Mouse (Mus musculus) cerebellum, adult 8-10 months (tissue): ENCODE measurements around the gene Slco3a1.
"Not testable (repeated sequence)": the region's sequence is repeated elsewhere in the genome, so short reads cannot be mapped to it uniquely, and the experiment has no call there.

Experiments used
- DNase-seq: peaks from one replicate; pipeline ENCODE4 v3.0.0; 2022

The Slco3a1 gene

DNA sequence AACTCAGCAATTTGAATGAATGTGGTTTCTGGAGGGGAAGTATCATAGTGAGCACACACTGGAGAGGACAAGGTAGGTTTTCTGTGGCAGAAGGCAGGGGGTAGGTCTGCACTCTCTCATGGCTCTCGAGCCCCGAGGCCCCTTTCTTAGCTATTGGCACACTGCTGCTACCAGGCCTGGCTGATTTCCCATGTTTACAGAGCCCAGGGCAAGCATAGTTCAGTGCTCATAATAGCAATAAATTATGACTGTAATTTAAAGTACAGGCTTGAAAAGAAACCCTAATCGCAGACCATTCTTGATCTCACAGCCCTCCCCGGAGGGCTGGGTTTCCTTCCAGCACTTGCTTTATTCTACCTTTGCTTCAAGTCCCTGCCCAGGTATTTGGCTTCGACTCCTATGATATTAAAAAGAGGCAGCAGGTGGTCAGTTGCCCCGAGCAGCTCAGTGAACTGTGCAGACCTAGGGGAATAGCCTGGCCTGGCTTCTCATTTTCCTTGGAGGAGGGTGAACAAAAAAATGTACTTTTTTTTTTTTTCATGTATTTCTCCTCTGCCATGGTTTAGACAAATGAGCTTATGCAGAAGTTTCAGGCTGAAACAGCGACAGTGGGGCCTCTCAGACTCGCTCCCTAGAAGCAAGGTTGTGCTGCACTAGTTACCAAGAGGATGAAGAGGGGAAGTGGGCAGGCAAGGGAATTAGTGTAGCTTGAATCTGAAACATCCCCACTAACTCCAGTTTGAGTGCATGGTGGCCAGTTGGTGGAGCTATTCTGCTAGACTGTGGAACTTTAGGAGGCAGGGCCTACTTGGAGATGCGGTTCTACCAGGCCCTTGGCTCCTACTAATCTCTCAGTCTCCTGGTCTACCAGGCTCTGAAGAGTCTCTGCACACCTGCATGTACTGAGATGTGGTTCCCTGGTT lies 130.4 kb downstream of the Slco3a1 start:
- DNase-seq = no peak

DNA sequence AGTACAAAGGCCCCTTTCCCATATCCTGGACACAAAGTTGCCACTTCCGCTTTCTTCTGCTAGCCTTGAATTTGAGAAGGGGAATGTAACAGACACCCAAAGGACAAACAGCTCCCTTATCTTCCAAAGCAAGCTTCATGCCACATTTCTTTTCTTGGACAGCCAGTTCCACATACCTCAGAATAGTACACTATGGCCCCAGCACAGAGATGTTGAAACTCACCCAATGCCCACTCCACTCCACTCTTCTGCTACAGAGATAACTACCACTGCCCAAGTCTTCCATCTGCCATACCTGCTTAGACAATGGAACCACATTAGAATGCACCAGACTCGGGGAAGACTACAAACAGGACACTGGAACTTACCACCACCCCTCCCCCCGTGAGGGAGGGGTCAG lies 131.3 kb downstream of the Slco3a1 start:
- no peak for DNase-seq

GRCm38 (mm10) chr7:74422731-74423130 lies 131.8 kb downstream of the Slco3a1 start:
- no peak for DNase-seq

DNA sequence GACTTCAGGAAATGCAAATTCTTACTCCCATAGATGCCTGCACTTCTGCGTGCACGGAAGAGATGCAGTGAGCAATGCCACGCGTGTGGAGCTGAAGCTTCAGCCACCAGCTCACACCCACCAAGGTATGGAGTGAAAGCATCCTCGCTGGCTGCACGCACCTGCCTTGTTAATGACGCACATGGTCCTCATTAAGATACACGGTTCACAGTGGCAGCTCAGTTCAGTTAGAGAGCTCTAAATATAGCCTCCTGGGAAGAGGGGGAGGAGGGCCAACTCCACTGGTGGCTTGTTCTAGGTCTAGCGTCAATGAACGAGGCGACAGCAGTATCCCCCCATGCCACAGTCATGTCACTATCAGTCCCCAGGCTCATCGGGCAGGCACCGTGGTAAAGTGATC lies 132.6 kb downstream of the Slco3a1 start:
- DNase-seq = no peak

DNA sequence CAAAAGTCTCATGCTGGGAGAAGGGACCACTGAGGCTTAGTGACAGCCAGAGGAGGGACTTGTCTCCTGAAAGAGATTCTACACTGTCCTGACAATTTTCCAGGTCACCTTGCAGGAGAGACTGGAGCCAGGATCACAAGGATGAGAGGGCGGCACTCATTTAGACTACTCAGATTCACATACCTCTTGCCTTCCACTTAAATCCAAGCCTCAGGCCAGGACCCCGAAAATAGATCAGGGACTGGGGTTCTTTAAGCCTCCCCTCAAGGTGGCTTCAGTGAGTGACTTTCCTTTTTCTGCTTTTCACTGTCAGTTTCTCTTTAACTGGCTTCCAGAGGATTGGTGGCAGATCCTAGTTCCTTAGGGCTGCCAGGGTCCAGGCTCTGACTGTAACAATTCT lies 133.0 kb downstream of the Slco3a1 start:
- DNase-seq = no peak

DNA sequence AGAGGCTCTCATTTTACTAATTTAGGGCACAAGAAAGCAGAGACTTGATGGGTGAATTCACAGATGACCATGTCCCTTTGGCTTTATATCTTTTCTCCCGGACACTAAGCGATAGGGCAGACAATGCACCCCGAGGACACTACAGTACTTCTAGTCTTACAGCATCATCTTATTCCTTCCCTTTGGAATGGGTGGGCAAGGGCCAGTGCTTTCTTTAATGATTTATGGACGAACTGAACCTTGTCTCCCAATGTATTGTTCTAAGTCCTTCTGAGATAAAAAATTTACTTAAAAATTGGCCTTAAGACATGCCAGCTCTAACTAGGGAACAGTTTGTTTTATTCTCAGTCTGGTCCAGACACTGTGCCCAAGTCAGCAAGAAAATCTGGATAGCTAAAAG lies 134.9 kb downstream of the Slco3a1 start:
- DNase-seq = no peak

DNA sequence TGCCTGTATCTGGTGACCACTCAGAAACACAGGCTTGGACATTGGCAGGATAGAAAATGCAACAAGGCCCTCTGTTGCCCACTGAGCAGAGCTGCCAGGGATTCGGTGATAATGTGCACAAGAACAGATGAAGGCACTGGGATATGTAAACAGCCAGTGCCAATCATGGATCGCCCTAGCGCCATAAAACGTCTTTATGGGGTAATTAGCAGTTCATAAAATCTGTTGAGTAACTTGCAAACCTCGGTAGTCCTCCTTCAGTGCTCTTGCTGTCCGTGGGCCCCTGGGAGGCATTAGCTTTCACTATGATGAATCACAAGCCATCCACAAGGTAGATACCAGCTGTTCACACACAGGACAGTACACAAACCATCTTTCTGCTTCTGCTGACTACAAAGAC lies 137.6 kb downstream of the Slco3a1 start:
- no peak for DNase-seq

DNA sequence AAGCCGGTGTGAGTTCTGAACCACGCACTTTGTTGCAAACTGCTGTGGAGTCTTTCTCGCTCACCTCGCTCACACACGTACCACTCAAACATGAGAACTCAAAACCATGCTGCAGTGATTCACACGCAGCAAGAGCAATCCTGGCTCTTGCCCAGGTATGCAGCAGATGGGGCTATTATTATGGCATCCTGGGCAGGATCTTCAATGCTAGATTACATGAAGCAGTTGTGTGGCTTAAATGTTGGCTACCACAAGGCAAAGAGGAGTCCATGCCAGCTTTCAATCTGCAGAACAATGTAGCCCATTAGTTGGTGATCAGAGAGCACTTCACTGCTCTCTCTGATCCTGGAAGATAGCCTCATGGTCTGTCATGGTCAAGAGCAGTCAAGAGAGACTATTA lies 139.3 kb downstream of the Slco3a1 start:
- peak; percentile 56 for DNase-seq

DNA sequence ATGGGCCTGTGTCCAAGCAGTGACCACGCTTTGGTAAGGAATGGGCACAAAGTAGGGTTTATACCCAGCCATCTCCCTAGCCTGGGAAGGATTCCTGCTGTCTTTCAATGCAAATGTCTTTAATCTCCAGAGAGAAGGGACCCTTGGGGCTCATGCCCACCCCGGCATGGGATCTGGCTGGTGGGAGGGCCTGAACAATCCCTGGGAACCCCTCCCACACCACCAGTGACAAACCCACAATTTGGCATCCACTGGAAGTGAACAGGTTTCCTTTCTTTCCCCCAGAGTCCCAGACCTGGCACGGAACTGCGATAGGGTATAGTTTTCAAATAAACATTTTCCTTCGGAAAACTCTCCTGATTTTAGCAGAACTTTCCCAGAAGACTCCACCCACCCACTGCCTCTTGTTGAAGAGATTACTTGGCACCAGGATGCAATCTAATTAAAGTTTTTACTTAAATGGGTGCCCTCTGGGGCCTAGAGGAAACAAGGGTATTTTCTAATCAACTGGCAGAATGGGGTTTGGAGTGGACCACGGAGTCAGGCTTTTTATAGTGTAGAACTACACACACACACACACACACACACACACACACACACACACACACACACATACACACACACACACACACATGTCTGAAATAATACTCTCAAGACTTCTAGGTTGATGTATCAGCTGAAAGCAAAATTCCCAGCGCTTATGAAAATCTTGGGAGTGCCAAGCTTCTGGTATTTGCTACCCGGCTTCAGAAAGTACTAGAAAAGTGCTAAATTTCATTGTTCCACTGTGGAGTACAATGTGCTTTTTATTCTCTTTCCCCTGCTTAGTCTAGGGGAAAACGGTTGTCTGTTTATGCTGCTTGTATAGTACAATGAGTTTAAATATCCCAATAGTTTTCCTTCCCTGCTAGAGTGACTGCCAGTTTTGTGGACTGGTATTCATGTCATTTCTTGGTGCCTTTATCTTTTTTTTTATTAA lies 140.6 kb downstream of the Slco3a1 start:
- no peak for DNase-seq

DNA sequence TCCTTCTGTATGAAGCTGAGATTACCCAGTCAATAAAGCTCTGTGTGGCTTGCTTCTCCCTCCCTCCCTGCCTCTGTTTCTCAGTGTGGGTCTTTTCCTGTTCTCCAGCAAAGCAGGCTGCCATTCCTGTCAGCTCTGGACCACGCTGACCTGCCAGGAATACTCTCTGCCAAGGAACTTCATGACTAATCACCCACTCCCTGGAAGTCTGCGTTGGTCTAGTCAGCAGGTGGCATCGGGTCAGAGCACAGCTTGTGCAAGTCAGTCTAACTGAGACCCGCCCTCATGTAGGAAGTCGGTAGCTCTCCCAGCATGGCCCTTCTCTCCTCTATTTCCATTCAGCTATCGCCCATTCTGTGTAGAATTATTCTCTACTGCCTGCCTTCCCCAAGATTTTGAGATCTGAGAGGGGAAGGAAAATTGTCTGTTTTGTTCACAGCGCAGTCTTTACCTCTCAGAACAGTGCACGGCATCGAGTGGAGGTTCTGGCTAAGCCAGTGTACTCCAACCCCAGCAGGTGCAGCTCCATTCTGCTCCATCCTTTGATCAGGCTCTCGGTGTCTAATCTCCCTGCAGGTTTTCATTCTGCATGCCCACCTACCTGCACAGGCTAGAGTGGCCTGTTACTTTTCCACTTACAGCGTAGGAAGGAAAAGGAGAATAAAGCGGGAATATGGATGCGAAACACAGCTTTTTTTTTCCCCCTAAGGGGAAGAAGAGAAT lies 145.8 kb downstream of the Slco3a1 start:
- DNase-seq = peak; percentile 57

- not testable (repeated sequence) for DNase-seq
These were observed 146.7 kb downstream of the Slco3a1 start for GRCm38 (mm10) chr7:74407851-74408250.

DNA sequence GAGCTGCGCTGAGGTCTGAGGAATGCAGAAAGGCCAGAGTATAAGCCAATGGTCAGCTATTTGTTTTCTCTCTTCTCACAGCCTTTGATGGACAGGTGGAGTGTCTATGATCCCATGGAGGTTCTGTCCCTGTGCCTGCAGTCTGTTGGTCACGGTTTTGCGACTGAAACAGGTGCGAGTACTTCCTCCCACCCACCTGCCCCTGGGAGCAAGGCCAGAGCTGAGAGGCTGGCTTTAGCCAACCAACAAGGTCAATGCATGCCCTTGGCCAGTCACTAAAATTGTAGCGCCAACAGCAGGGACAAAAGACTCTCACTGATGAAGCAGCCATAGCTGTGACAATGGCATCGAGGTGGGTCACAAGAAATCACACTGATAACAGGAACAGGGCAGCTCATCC lies 154.9 kb downstream of the Slco3a1 start:
- DNase-seq = peak; percentile 64

GRCm38 (mm10) chr7:74399154-74399553 lies 155.4 kb downstream of the Slco3a1 start:
- DNase-seq = no peak

- no peak for DNase-seq
These were observed 156.3 kb downstream of the Slco3a1 start for GRCm38 (mm10) chr7:74398326-74398725.

DNA sequence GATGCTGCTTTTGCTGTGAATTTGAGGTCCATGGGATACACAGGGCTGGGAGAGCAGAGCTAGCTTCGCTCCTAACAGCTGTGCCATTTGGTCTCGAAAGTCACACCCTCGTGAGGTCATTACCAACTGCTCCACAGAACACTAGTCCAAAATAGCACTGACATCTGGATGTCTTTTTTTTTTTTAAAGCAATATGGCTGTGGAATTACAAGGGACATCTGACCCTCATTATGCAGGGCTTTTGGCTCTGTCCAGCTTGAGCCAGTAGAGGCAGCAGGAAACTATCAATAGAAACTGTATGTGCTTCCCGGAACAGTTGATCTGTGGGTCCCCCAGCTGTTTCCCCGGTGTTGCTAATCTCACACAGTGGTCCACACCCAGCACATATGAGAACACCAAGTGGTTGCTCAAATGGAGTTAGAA lies 163.1 kb downstream of the Slco3a1 start:
- DNase-seq = no peak

GRCm38 (mm10) chr7:74389570-74389969 lies 165.0 kb downstream of the Slco3a1 start:
- no peak for DNase-seq

- peak; percentile 96 for DNase-seq
These were observed 168.3 kb downstream of the Slco3a1 start for GRCm38 (mm10) chr7:74386257-74386656.

DNA sequence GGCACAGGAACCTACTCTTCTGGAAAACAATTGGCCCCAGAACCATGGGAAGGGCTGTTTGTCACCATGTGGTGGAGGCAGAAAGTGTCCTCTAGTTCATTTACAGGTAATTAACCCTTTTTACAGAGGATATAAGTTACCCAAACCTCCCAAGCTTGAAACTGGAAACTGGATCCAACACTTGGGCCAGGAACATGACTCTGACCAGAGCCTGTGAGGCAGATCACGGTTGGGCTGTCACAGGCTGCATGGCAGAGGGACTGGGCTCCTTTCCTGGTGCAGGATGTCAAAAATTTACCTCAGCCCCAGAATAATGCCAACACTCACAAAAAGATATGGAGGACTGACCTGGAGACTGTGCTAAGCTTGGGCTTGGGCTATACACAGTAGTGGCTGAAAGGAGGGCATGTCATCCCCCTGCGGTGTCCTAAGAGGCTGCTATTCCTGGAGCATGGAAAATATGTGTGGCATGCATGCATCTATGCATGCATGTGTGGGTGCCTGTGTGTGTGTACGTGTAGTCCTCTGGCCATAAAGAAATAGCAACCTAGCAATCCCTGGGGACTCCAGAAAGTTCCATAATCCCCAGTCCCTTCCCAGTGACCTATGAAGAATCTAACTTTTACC lies 171.4 kb downstream of the Slco3a1 start:
- no peak for DNase-seq

GRCm38 (mm10) chr7:74382286-74382685 lies 172.3 kb downstream of the Slco3a1 start:
- no peak for DNase-seq

GRCm38 (mm10) chr7:74381881-74382281 lies 172.7 kb downstream of the Slco3a1 start:
- DNase-seq = peak; percentile 64

DNA sequence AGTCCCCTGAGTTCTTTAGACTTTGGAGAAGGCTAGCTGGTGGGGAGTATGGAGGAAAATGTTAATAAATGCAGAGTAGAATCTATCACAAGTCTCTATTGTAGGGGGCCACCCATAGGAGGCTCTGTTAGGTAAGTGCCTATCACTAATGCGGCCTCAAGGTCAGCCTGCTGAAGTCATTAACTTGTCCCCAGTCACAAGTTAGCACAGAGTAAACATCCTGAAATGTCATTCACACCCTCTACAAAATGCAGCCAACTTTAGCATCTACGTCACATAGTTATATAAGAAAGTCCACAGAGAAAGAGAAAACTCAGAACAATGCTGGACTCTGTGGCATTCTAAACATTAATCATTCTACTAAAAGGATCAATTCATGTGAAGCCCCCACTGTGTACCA lies 173.5 kb downstream of the Slco3a1 start:
- no peak for DNase-seq

GRCm38 (mm10) chr7:74377909-74378308 lies 176.7 kb downstream of the Slco3a1 start:
- DNase-seq = no peak
